Mouse (Mus musculus) lung, embryonic 16.5 days (tissue): Measurements from ENCODE around the gene Ccdc40. TPM values are rescaled to one million over a fixed set of nuclear protein-coding genes. Genes with fewer than 3 reads are reported as not detected.

Experiments used
- ATAC-seq: fragments of 200-750 bp; cut with Nextera tagmentation; 2 replicates; pipeline ENCODE4 v1.8.0; 2017; ENCODE audit warnings: low read depth, mild to moderate bottlenecking, moderate library complexity
- H3K27ac ChIP-seq: fragments of 300-500 bp; sonication (generic); 2 replicates; pipeline ENCODE4 v1.5.1; 2014; ENCODE audit warnings: mild to moderate bottlenecking, control low read depth, low read length
- H3K27me3 ChIP-seq: fragments of 300-500 bp; sonication (generic); 2 replicates; pipeline ENCODE4 v1.6.1; 2014; ENCODE audit warnings: low read depth, low read length, mixed read lengths; ENCODE audit not compliant: control insufficient read depth, insufficient read depth
- H3K36me3 ChIP-seq: fragments of 300-500 bp; sonication (generic); 2 replicates; pipeline ENCODE4 v1.6.1; 2014; ENCODE audit warnings: low read length; ENCODE audit not compliant: control insufficient read depth, insufficient read depth
- H3K4me1 ChIP-seq: fragments of 300-500 bp; sonication (generic); replicated peaks from 2 replicates; pipeline ENCODE4 v1.6.1; 2014; ENCODE audit warnings: low read length, mixed read lengths; ENCODE audit not compliant: control insufficient read depth, insufficient read depth
- H3K4me2 ChIP-seq: fragments of 300-500 bp; sonication (generic); 2 replicates; pipeline ENCODE4 v1.6.1; 2014; ENCODE audit warnings: low read depth, low read length, control low read depth
- H3K4me3 ChIP-seq: fragments of 300-500 bp; sonication (generic); 2 replicates; pipeline ENCODE4 v1.5.1; 2014; ENCODE audit warnings: mild to moderate bottlenecking, low read length, control low read depth
- H3K9ac ChIP-seq: fragments of 300-500 bp; sonication (generic); 2 replicates; pipeline ENCODE4 v1.6.1; 2014; ENCODE audit warnings: low read length, control low read depth
- H3K9me3 ChIP-seq: fragments of 300-500 bp; sonication (generic); 2 replicates; pipeline ENCODE4 v1.6.1; 2016; ENCODE audit warnings: low read length; ENCODE audit not compliant: control insufficient read depth
- WGBS: fragments of 180-500 bp; shearing (Covaris S2); extraction: QIAGEN DNeasy Blood & Tissue Kit; methylation state at CpG from one replicate; pipeline ENCODE4 v1.1.7; 2014; 5-methylcytosine and 5-hydroxymethylcytosine counted together
- polyA plus RNA-seq: library from polyadenylated mRNA; unstranded; fragments of >200 nt; fragmentation: Nextera tagmentation; extraction: Ambion mirVana; gene quantifications from 2 replicates; pipeline ENCODE4 v1.2.1, GENCODE M21; 2015

The Ccdc40 gene
- polyA plus RNA-seq, 1 experiment from 2014 or later, result 6.3 TPM

DNA sequence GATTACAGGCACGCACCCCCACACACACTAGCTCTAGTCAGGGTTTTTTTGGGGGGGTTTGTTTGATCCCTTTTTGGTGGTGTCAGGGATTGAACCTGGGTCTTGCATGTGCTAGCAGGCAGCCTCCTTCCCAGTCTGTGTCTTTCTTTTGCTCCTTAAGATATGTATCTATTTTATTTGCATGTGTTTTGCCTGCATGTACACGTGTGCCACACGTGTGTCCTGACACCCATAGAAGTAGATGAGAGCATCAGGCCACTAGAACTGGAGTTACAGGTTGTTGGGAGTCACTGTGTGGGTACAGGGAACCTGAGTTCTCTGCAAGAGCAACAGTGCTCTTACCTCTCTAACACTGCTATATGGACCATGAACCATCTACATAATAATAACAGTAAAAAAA is 39.1 kb upstream of the Ccdc40 start:
- Histone ChIP-seq H3K9ac (no peak overlapping the region), H3K4me1 (peaks cover 41% of the 10 kb centered on the region), H3K27ac (no peak overlapping the region), H3K9me3 (no peaks in the 10 kb centered on the region), H3K27me3 (no peaks in the 10 kb centered on the region), H3K36me3 (no peaks in the 10 kb centered on the region), H3K4me2 (no peak overlapping the region), H3K4me3 (no peak overlapping the region)
- ATAC-seq, result no peak
- WGBS, result 90% methylated on average over 3 of the region's 3 CpGs

DNA sequence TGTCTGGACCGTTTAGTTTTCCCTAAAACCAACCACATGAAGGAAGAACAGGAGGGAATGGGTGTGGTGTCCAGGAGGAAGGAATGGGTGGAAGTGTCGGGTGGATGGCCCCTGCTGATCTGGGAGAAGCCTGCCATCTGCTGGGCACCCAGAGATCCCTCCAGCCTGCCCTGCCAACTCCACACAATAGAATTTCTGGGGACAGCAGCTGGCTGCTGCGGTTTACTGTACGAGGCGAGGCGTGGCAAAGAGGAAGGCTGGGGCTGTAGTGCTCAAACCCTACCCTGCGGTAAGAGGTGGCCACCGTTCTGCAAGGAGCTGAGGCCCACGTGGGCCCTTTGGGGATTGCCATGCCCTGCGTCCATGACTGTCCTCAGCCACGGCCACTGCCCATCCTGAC is 37.9 kb upstream of the Ccdc40 start:
- Histone ChIP-seq H3K4me3 (no peak overlapping the region), H3K27me3 (no peaks in the 10 kb centered on the region), H3K27ac (no peak overlapping the region), H3K9me3 (no peaks in the 10 kb centered on the region), H3K36me3 (no peaks in the 10 kb centered on the region), H3K4me2 (no peak overlapping the region), H3K9ac (no peak overlapping the region), H3K4me1 (peaks cover 36% of the 10 kb centered on the region)
- 18% methylated on average over 11 of the region's 11 CpGs for WGBS
- peak; percentile 72 for ATAC-seq

DNA sequence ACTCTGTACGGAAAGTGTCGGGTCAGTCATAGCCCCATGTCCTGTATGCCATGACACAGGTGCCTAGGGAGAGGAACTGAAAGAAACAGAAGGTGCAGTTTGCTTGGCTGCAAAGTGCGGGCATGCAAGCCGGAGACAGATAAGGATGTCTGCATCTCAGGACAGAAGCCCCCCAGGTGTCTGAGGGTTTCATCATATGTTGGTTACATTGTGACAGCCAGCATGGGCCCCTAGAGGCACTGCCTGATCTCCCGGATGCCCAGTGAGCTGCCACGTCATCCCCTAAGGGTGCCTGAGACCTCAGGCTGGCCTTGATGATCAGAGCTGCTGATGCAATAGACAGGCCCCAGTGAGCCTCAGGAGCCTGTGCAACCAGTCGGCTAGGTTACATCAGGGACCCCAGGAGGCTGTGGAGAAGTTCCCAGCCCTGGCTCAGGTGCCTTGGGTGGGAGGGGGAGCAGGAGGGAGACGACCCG is 36.7 kb upstream of the Ccdc40 start:
- H3K9me3 ChIP-seq, result no peaks in the 10 kb centered on the region
- WGBS, result 77% methylated on average over 9 of the region's 9 CpGs
- ATAC-seq, result no peak

GRCm38 (mm10) chr11:119192176-119192575 is 36.2 kb upstream of the Ccdc40 start:
- H3K36me3 ChIP-seq, result no peaks in the 10 kb centered on the region
- 70% methylated on average over 5 of the region's 5 CpGs for WGBS

More for the DNA sequence above, 36.7 kb upstream of the Ccdc40 start:
- no peak overlapping the region for H3K9ac ChIP-seq
- no peak overlapping the region for H3K4me2 ChIP-seq
- no peaks in the 10 kb centered on the region for H3K36me3 ChIP-seq
- no peaks in the 10 kb centered on the region for H3K27me3 ChIP-seq
- H3K4me3 ChIP-seq, result no peak overlapping the region
- H3K27ac ChIP-seq, result no peak overlapping the region
- H3K4me1 ChIP-seq, result peaks cover 35% of the 10 kb centered on the region

GRCm38 (mm10) chr11:119192605-119193004 is 35.8 kb upstream of the Ccdc40 start:
- H3K9me3 ChIP-seq, result no peaks in the 10 kb centered on the region
- 78% methylated on average over 9 of the region's 9 CpGs for WGBS
- no peaks in the 10 kb centered on the region for H3K36me3 ChIP-seq
- H3K9ac ChIP-seq, result no peak overlapping the region
- H3K27me3 ChIP-seq, result no peaks in the 10 kb centered on the region
- ATAC-seq, result no peak
- H3K4me1 ChIP-seq, result peaks cover 25% of the 10 kb centered on the region
- H3K4me3 ChIP-seq, result no peak overlapping the region
- H3K4me2 ChIP-seq, result no peak overlapping the region
- H3K27ac ChIP-seq, result no peak overlapping the region

More at GRCm38 (mm10) chr11:119192176-119192575, 36.2 kb upstream of the Ccdc40 start:
- Histone ChIP-seq H3K4me2 (no peak overlapping the region), H3K9me3 (no peaks in the 10 kb centered on the region), H3K27me3 (no peaks in the 10 kb centered on the region), H3K27ac (no peak overlapping the region), H3K4me3 (no peak overlapping the region), H3K9ac (no peak overlapping the region), H3K4me1 (peaks cover 30% of the 10 kb centered on the region)
- no peak for ATAC-seq

DNA sequence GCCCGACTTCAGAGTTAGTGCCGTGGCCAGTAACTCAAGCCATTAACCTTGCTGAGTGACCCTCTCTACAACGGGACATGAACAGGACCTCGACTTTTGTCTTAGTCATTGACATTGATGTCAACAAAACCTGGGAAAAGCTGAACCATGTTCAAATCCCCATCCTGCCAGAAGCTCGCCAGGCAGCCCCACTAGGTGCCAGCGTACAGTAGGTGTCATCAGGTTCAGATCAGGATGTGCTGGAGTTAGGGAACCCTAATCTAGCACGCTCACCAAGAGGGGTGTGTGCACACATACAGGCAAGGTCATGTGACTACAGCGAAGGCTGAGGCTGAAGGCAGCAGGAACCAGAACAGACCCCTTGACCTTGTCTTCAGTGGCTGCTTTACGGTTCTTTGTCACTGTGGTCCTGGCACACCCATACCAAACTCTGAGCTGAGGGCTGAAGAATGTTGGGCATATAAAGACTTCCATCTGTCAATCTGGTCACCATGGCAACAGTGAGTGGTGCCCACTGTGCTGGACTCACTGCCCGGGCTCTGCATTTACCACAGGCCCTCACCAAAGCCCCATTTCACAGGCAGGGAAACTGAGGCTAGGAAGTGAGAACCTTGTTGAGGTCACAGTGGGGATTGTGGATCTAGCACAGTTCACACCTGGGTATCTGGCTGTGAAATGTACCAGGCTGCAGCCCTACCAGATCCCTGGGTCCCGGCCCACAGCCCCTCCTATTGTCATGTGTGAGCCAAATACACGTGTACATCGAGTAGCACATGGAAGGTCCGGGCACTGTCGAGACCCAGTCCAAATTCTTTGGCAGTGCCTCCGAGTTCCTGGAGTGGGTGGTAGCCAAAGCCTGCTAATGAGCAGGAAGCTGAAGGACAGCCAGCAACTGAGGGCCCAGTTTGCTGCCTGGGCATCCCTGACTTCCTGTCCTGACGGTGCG is 30.5 kb upstream of the Ccdc40 start:
- Histone ChIP-seq H3K9me3 (no peaks in the 10 kb centered on the region), H3K4me2 (no peak overlapping the region), H3K27ac (no peak overlapping the region; the same call in 1 of the 2 replicates), H3K36me3 (no peaks in the 10 kb centered on the region), H3K9ac (no peak overlapping the region), H3K27me3 (no peaks in the 10 kb centered on the region), H3K4me3 (no peak overlapping the region), H3K4me1 (peaks cover 3% of the 10 kb centered on the region; the same call in 1 of the 2 replicates)
- 72% methylated on average over 18 of the region's 18 CpGs for WGBS
- peak; percentile 29; the same call in 1 of the 2 replicates for ATAC-seq

- 51% methylated on average over 24 of the region's 26 CpGs for WGBS
- no peaks in the 10 kb centered on the region for H3K27me3 ChIP-seq
Measured at GRCm38 (mm10) chr11:119198564-119199232, 29.7 kb upstream of the Ccdc40 start.

GRCm38 (mm10) chr11:119199233-119199601 is 29.2 kb upstream of the Ccdc40 start:
- H3K4me1 ChIP-seq, result peaks cover 3% of the 10 kb centered on the region; the same call in 1 of the 2 replicates

More at GRCm38 (mm10) chr11:119198564-119199232, 29.7 kb upstream of the Ccdc40 start:
- Histone ChIP-seq H3K9ac (no peak overlapping the region), H3K4me1 (peaks cover 3% of the 10 kb centered on the region; the same call in 1 of the 2 replicates), H3K27ac (no peak overlapping the region; the same call in 1 of the 2 replicates), H3K4me3 (no peak overlapping the region), H3K9me3 (no peaks in the 10 kb centered on the region), H3K4me2 (no peak overlapping the region), H3K36me3 (peaks cover 1% of the 10 kb centered on the region; the same call in 1 of the 2 replicates)
- ATAC-seq, result no peak

DNA sequence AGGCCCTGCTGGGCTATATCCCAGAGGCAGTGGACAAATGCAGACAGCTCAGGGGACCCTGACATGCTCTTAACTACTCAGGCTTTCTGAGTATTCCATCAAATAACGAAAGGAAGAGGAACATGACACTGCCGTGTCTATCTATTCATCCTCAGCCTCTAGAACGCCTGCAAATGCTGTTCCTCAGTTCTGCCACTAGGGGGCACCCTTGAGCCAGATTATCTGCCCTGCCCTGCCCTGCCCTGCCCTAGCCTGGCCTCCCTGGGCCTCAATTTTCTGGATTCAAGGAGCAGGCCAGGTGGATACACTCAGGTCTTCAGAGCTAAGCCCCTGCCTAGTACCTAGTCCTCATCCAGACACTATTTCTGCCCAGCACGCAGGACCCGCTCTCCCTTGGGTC is 24.9 kb upstream of the Ccdc40 start:
- H3K4me3 ChIP-seq, result no peak overlapping the region
- no peak overlapping the region for H3K27ac ChIP-seq
- WGBS, result 41% methylated on average over 5 of the region's 5 CpGs
- peaks cover 11% of the 10 kb centered on the region for H3K36me3 ChIP-seq
- H3K4me2 ChIP-seq, result no peak overlapping the region
- peaks cover under 1% of the 10 kb centered on the region; the same call in 1 of the 2 replicates for H3K4me1 ChIP-seq
- H3K9ac ChIP-seq, result no peak overlapping the region
- ATAC-seq, result peak; percentile 23; the same call in 1 of the 2 replicates
- H3K27me3 ChIP-seq, result no peaks in the 10 kb centered on the region
- no peaks in the 10 kb centered on the region for H3K9me3 ChIP-seq

More at GRCm38 (mm10) chr11:119199233-119199601, 29.2 kb upstream of the Ccdc40 start:
- no peak overlapping the region for H3K4me2 ChIP-seq
- H3K9me3 ChIP-seq, result no peaks in the 10 kb centered on the region
- no peak overlapping the region for H3K27ac ChIP-seq
- no peak overlapping the region for H3K4me3 ChIP-seq
- WGBS, result 80% methylated on average over 4 of the region's 4 CpGs
- no peaks in the 10 kb centered on the region for H3K27me3 ChIP-seq
- no peak overlapping the region for H3K9ac ChIP-seq
- no peak for ATAC-seq
- H3K36me3 ChIP-seq, result peaks cover 2% of the 10 kb centered on the region; the same call in 1 of the 2 replicates
